Mouse (Mus musculus): ENCODE data around the gene Hspb8.
"Not testable (repeated sequence)": the region's sequence is repeated elsewhere in the genome, so short reads cannot be mapped to it uniquely, and the experiment has no call there.

The Hspb8 gene

GRCm38 (mm10) chr5:116389856-116390542, 32.7 kb downstream of the Hspb8 start:
- DNase-seq (ENCODE audit: low spot score in 2 of 2): peak in 1 of 2 experiments; percentile 55

DNA sequence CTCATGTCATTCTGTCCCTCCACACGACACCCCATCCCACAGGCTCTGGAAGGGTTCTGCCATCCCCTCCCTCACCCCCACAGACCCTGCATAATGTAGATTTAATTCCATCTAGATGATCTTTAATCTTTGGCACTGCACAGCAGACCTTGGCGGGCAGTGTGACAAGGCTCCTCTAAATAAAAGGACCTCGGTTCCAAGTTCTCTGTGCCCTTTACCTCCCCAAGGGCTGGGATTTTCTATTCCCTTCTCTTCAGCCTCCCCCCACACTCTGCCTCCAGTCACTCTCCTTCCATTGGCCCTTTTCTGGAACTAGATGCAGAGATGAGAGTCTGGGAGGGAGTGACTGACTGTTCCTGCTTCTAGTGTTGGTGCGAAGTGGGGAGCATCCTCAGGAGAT, 33.3 kb downstream of the Hspb8 start:
- no peak for DNase-seq (ENCODE audit: low spot score in 2 of 2)

GRCm38 (mm10) chr5:116387302-116387935, 35.2 kb downstream of the Hspb8 start:
- no peak for DNase-seq (ENCODE audit: low spot score in 2 of 2)

DNA sequence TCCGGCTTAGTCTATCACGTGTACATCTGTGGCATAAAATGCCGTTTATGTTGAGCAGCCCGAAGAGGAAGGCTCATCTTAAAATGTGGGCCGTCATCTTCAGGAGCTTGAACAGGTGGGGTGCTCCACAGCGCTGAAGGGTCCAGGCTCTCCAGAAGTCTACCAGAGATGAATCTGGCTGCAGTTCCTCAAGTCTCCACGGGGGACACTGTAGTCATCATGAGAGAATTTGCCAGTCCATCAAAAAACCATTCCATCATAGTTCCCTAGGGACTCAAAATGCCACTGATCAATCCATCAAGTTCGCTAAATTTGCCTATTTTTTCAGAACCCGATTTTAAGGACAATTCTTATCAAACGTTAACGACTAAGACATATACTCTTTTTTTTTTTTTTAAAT, 36.6 kb downstream of the Hspb8 start:
- DNase-seq (ENCODE audit: low spot score in 2 of 2): peak in 1 of 2 experiments; percentile 49

DNA sequence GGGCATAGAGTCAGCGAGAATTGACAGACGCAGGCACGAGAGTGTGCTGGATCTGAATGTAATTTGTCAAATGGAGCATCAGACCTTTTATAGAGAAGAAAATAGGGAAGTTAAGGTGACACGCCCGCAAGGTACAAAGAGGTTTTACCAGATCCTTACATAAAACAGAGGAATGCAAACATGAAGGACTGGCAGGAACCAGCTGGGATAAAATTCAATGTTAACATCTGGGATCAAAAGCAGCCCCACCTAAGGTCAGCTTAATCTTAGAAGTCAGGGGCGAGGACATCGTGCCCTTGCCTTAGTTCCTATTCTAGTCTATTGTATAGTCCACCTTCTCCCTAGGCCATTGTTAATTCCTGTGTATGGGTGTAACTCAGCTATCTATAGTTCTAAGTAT, 40.0 kb downstream of the Hspb8 start:
- DNase-seq (ENCODE audit: low spot score in 2 of 2): not testable (repeated sequence)

GRCm38 (mm10) chr5:116381726-116382125, 40.9 kb downstream of the Hspb8 start:
- no peak for DNase-seq (ENCODE audit: low spot score in 2 of 2)

DNA sequence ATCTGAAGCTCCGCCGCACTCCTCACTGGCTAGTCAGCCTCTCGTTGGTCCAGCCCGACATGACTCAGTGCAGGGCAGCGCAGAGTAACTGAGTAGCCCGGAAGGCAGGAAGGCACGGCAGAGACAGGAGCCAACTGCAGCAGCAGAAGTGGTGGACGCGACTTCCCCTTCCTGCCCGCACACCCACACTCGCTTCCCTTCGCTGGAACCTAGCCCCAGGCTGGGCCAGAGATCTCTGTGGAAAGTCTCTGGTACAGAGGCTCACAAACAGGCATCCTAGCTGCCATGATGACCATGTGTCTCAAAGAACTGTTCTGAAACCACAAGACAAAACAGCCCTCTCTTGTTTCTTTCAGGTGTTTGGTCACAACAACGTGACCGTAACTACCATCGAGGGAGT, 41.4 kb downstream of the Hspb8 start:
- no peak for DNase-seq (ENCODE audit: low spot score in 2 of 2)

DNA sequence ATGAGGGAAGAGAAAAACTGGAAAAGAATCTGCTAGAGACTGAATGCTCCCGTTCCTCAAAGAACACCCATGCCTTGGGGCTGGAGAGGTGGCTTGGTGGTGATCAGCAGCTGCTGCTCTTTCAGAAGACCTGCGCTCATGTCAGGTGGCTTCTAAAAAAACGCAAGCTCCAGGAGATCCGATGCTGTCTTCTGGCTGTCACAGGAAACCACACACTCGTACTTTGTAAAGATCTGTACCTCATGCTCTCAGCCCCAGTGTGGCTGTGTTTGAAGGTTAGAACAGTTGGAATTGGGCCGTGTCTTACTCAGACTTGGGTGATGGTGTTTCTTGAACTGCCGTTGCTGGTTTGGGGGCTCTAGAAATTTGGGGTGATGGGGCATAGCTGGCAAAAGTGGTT, 42.3 kb downstream of the Hspb8 start:
- no peak for DNase-seq (ENCODE audit: low spot score in 2 of 2)

GRCm38 (mm10) chr5:116378872-116379271, 43.8 kb downstream of the Hspb8 start:
- no peak for DNase-seq (ENCODE audit: low spot score in 2 of 2)

- no peak for DNase-seq (ENCODE audit: low spot score in 2 of 2)
These were observed 54.7 kb downstream of the Hspb8 start for GRCm38 (mm10) chr5:116367923-116368322.

- no peak for DNase-seq (ENCODE audit: low spot score in 2 of 2)
These were observed 55.6 kb downstream of the Hspb8 start for GRCm38 (mm10) chr5:116366889-116367682.

DNA sequence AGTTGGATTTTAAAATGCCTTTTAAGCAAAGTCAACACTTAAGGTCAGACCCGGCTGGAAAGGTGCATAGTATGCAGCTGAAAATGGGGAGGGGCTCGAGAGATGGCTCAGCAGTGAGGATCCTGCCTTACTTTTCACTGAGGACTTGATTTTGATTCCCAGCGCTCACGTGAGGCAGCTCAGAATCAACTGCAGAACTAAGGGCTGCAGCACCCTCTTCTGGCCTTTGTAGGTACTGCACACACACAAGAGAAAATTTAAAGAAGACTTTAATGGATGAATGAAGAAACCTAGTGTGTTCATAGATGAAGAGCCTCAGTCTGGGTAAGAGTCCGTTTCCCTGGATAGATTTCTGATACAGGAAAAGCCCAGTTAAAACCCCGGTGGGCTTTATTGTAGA, 61.3 kb downstream of the Hspb8 start:
- no peak for DNase-seq (ENCODE audit: low spot score in 2 of 2)

- no peak for DNase-seq (ENCODE audit: low spot score in 2 of 2)
These were observed 61.9 kb downstream of the Hspb8 start for GRCm38 (mm10) chr5:116360751-116361150.
